Mouse (Mus musculus) cerebellum, postnatal 14 days (tissue): ENCODE measurements around the gene Gm20479.

ENCODE experiments used
- DNase-seq, 2 experiments: peaks; one replicate each; pipeline ENCODE4 v3.0.0; 2021; ENCODE audit warnings: mixed read lengths in 2 of 2

Gene Gm20479

DNA sequence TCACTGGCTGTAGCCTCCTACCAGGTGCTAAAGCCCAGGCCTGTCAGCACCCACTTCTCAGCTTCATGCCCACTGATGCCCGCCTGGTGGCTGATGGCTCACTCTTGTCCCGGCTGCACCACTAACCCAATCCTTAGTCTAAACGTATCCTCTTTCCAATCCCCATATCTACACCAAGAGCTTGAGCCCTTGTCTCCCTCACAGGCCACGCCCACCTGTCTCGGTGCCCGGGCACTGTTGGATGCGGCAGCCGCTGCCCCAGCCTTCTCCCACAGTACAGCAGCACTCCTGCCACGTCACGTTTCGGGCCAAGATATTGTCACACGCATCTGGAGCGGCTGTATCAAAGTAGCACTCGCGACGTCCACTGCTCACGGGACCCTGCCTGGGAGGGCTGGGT, 46.9 kb downstream of the Gm20479 start:
- DNase-seq: peak; percentile 86 to 95

DNA sequence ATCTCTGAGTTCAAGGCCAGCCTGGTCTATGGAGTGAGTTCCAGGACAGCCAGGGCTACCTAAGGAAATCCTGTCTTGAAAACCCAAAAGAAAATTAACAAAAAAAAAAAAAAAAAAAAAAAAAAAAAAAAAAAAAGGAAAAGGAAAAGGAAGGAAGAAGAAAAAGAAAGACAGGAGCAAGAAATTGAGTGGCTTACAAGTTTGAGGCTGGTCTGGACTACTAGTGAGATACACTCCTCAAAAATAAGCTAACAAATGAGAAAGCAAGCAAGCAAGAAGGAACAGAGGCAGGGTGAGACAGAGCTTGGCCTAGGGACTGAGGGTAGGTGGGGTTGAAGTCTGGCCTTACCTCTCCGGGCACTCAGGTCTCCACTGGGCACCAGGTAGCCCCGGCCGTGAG, 47.4 kb downstream of the Gm20479 start:
- DNase-seq: no peak

DNA sequence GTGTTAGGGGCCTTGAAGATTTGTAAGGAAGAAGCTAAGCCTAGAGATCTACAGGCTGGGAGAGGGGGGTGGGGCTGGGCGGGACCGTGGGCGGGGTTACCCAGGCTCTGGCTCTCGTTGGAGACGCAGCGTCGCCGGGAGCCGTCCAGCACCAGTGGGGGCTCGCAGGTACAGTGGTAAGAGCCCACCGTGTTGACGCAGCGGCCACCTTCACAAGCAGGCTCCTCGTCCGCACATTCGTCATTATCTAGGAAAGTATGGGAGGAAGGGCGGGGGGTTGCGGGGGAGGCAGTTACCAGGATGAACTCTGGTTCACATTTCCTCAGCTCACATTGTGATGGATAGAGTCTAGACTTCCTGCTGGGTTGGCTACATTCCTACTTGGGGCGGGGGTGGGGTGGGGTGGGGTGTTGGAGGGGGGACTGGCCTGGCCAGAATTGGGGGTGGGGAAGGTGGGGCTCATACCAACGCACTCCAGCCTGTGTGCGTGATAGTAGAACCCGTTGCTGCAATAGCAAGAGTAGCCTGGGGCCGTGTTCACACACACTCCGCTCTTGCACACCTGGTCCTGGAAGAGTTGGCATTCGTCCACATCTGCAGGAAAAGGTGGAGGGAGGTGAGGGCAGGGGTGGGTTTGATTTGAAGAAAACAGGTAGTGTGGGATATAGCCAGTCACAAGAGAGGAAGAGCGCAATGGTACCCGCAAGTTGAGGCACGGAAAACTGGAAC, 48.2 kb downstream of the Gm20479 start:
- DNase-seq: no peak

DNA sequence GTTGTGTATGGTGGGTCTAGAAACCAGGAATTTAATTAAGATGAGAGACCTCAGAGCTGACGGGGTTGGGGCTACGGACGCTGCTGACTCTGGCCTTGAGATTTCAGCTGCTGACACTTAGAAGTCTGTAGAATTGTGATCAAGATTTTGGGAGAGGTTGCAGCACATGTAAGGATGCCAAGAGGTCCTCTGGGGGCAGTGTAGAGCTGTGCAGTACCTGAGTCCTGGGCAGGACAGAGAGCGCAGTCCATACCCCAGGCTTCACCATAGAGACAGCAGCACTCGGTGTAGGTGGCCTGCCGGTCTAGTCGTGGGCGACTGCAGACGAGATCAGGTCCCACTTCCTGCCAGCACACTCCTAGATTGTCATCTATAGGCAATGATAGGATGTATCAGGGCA, 49.7 kb downstream of the Gm20479 start:
- no peak for DNase-seq

DNA sequence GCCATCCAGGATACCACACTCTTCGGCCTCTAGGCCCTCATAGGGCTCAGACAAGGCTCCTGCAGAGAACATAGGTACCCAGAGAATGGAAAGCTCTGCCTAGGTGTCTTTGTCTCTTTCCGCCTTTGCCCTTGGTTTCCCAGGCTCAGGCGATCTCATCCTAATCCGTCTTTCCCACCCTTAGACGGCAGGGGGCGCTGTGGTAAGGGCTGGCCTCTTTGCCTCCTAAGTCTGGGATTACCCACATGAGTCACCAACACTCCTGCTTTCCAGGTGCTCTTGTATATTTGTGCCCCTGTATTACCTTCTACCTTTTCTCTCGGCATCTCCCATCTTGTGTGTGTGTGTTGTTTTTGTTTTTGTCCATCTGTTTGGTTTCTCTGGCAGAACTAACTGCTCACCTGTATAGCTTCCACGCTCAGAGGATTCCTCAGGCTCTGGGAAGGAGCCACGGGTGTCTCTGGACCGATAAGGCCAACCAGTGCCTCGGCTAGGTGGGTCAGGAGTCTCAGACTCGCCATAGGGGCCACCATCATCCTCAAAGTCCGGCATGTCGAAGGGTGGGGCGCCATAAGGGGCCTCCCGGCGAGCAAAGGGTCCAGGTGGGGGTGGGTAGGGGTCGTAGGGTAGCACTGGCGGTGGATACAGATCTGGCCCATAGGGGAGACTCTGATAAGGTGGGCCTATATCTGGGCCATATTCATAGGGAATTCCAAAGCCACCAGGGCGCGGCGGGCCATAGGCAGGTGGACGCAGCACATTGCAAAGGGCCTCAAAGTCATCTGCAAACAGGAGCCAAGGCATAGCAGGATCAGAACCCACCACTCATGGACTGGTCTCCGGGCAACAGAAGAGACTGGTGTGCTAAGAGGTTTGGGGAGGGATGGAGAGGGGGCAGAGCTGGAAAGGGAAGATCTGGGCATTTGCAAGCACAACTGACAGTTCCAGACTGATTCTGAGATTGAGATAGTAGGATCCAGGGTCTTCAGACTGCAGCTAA, 50.8 kb downstream of the Gm20479 start:
- peak; percentile 60 to 84 for DNase-seq

DNA sequence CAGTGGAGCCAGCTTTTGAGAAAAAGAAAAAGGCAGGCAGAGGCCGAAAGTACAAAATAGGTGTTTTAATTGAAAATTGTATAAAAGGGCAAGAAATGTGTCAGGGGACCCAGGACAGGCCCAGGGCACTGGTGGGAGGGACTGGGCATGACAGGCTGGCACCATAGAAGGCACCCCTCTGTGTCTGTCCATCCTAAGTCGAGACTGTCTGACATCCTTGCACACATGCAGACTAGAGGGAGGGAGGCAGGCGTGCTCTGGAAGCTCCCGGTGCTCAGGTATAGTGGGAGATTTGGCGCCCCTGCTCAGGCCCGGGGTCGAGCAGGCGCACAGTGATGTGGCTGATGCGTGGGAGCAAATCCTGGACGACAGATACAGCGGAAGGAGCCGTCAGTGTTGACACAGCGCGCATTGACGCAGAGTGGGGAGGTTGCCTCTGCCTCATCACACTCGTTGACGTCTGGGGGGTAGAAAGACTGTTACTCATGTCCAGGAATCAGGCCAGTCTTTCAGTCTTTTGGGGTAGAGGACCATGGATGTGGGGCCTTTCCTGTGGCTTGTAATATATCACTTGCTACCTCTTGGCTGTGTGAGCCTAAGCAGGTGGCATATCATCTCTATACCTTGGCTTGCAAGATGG, 52.0 kb downstream of the Gm20479 start:
- no peak for DNase-seq
